Mouse (Mus musculus) left cerebral cortex, postnatal 4 days (tissue): ENCODE data around the gene Tmem150a. TPM values are rescaled to one million over a fixed set of nuclear protein-coding genes. Genes with fewer than 3 reads are reported as not detected.

Experiments used
- DNase-seq: peaks from one replicate; pipeline ENCODE4 v3.0.0-alpha.2; 2022
- intact Hi-C: fragments of 180-260 bp; cut with DNase I; formaldehyde crosslinking; loops from one replicate; pipeline ENCODE4 v1.15.1; 2025
- total RNA-seq, 2 experiments: library from RNA; stranded (reverse); gene quantifications; 2 replicates each; pipeline ENCODE4 v1.2.3; 2021

Gene Tmem150a
- 10 to 100 TPM; 28.5 to 32.2 TPM for total RNA-seq

GRCm38 (mm10) chr6:72355066-72355911 lies at the start of gene Tmem150a:
Gene Tmem150a, plus strand, starts transcription at chr6:72355447.
- intact Hi-C loops = no loop called here
- DNase-seq = peak; percentile 74

GRCm38 (mm10) chr6:72312198-72312597 lies 43.0 kb upstream of the Tmem150a start:
- DNase-seq = no peak
- intact Hi-C loops = no loop called here

DNA sequence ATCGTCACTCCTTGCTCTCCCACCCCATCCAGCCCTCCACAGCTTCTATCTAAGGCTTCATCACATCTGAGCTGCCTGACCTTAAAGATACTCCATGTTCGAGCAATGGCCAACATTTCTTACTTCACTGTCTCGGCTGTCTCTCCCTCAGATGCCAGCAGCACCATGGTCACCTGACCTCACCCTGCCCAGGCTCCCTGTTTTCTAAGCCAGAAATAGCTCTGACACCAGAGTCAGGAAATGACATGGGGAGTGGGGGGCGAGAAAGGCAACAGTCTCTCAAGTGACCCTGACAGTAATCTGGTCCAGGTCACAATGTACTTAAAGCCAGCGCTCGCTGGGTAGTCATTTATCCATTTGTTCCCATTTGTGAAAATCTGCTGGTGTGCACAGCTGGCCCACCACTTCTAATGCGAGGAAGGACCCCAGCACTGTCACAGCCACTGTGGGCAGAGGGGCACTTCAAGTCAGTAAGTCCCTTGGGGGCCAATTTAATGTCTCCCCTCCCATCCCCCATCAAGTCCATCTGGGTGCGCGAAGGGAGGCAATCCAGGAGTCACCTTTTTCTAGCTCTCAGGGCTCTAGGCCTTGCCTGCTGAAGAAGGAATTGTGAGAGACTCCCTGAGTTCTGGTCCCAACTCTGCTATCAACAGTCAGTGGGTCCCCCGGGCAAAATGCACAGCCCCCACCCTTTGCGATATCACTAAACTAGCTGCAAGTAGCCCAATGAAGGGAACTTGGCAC lies 42.0 kb upstream of the Tmem150a start:
- DNase-seq = no peak
- intact Hi-C loops = no loop called here

DNA sequence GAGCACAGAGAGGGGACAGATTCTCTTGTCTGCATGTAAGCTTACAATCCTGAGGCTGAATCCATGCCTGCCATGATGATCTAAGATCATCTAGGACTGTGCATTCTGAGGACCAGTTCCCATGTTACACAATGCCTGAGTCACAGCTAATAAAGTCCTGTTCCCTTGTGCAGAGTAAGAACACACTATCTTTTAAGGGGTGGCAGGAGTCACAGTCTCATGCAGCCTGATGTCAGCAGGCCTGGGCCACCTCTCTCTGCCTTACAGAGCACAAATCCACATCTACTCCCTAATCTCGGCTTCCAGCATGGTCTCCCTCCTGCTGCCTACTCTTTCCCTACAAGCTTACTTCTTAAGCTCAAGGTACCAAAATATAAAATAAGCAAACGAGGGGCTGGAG lies 39.9 kb upstream of the Tmem150a start:
- DNase-seq = no peak
- intact Hi-C loops = no loop called here

GRCm38 (mm10) chr6:72316044-72316443 lies 39.2 kb upstream of the Tmem150a start:
- intact Hi-C loops = no loop called here
- DNase-seq = no peak

DNA sequence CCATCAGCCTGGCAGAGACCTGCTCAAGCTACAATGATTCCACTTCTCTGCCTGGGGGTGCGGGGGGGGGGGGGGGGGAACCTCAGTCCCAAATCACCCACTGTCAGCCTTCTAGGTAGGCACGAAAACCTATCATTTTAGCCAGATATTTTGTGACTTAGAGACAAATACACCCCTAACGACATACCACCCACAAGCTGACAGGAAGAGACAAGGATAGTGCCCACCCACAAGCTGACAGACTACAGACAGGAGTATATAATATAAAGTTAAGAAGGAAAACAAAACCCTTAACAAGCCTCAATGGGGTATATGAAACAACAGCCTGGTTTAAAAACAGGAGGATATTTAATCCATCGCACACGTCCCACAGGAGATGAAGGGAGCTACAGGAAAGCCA lies 36.8 kb upstream of the Tmem150a start:
- no peak for DNase-seq
- intact Hi-C loops = no loop called here

- intact Hi-C loops = no loop called here
- no peak for DNase-seq
Measured at GRCm38 (mm10) chr6:72319019-72319418, 36.2 kb upstream of the Tmem150a start.

DNA sequence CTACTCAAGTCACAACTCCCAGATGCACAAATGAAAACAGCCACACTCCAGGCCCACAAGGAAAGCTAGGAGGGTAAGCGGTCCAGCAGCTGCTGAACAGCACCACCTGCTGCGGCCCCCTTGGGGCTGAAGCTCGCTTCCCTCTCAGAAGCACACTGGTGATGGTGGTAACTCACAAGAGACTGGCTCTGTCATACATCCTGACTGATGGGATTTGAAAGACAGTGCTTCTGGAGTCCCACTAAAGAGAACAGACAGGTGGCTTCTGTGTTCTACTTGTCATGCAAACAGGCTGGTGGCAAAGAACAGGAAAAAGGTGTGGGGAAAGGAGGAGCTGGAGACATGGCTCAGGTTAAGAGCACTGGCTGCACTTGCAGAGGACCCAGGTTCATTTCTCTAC lies 32.3 kb upstream of the Tmem150a start:
- intact Hi-C loops = loop anchor here (5.0 kb wide), 1 partner anchor 136 kb away; no protein-coding TSS in a partner anchor
- no peak for DNase-seq

GRCm38 (mm10) chr6:72323786-72324508 lies 31.3 kb upstream of the Tmem150a start:
- no peak for DNase-seq
- intact Hi-C loops = loop anchor here (5.0 kb wide), 1 partner anchor 137 kb away; no protein-coding TSS in a partner anchor

GRCm38 (mm10) chr6:72326274-72326673 lies 29.0 kb upstream of the Tmem150a start:
- intact Hi-C loops = no loop called here

DNA sequence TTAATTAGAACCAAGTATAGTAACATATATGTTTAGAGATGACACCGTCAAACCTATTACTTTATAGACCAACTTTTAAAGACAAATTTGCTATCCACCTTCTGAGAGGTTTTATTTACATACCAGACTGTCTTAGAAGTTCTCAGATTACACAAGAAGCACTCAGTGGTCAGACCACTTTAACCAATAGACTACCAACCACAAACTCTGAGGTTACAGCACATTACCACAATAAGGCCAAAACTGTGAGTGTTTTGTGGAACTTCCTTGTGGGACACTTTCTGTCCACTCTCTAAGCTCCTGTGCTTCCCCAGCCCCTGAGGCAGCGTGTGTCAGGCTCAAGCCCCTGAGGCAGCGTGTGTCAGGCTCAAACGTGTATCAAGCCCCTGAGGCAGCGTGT lies 26.2 kb upstream of the Tmem150a start:
- no peak for DNase-seq
- intact Hi-C loops = no loop called here

More at GRCm38 (mm10) chr6:72326274-72326673, 29.0 kb upstream of the Tmem150a start:
- no peak for DNase-seq

GRCm38 (mm10) chr6:72330133-72330532 lies 25.1 kb upstream of the Tmem150a start:
- intact Hi-C loops = no loop called here
- no peak for DNase-seq

GRCm38 (mm10) chr6:72333111-72333510 lies 22.1 kb upstream of the Tmem150a start:
- intact Hi-C loops = no loop called here
- DNase-seq = no peak

DNA sequence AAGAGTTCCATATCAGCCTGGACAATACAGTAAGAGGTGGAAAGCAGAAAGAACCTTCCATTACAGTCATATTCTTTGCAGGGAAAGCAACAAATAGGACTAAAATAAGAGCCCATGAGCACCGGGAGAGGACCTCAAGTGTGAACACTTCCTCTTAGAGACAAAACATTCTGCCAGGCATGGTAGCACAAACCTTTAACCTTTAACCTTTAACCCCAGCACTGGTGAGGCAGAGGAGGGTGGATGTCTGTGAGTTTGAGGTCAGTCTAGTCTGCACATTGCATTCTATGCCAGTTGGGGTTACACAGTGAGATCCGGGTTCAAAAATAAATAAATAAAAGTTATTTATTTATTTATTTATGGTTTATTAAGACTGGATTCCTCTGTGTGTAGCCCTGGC lies 14.8 kb upstream of the Tmem150a start:
- no peak for DNase-seq
- intact Hi-C loops = no loop called here

- intact Hi-C loops = no loop called here
- DNase-seq = no peak
Measured at GRCm38 (mm10) chr6:72344396-72345073, 10.7 kb upstream of the Tmem150a start.

DNA sequence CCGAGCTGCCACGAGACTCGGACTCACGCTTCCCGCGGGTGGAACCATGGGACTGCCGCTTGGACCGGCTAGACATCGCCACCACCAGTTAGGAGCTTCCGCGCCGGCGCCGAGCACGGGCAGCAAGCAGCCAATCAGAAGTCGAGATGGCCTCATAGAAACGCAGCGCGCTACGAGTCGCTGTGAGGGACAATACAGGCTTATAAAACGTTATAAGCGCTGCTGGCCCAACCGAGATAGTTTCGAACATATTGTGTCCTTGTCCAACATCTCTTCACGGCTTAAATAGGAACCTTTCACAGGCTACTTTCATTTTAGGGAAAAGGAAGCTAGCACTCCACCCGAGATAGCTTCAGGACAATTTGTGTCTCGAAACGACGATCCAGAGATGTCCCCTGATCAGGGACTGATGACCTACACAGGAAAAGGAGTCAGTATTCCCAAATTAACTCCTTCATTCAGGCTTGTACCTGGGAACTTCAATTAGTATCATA lies 10.1 kb upstream of the Tmem150a start, which contains the start of gene Usp39:
Usp39 (minus strand) TSS at position 111 of the 494 bp plus-strand sequence.
- peak; percentile 92 for DNase-seq
- intact Hi-C loops = no loop called here

- no peak for DNase-seq
- intact Hi-C loops = no loop called here
Measured at GRCm38 (mm10) chr6:72345633-72346032, 9.6 kb upstream of the Tmem150a start.

DNA sequence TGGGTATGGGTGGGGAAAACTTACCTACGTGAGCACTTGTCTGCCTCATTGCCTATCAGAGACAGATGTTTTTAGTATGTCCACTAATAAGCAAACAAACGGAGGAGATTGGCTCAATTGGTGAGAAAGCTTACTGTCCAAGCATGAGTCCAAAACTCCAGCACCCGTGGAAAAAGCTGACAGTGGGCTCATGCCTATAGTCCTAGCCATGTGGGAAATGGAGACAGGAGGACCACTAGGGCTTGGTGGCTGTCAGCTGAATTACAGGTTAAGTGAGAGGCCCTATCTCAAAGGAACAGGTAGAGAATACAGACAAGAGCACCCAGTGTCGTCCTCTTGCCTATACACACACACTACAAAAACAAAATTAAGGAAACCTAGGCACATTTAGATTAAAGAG lies 9.0 kb upstream of the Tmem150a start:
- no peak for DNase-seq
- intact Hi-C loops = no loop called here

GRCm38 (mm10) chr6:72347166-72347941 lies 7.9 kb upstream of the Tmem150a start, which contains the start of gene 0610030E20Rik:
Gene 0610030E20Rik, plus strand, starts transcription at chr6:72347317.
- peak; percentile 66 for DNase-seq
- intact Hi-C loops = no loop called here
